Mouse (Mus musculus) ES-E14 (cell line): Measurements from ENCODE around the gene Hoxc10. TPM values are rescaled to one million over a fixed set of nuclear protein-coding genes. Genes with fewer than 3 reads are reported as not detected.

Source experiments
- DNase-seq: peaks from one replicate; pipeline ENCODE4 v3.0.0-alpha.2; 2013; ENCODE audit warnings: low read depth, low spot score
- H3K27ac ChIP-seq: 2 replicates; pipeline ENCODE4 v1.5.1; 2012; ENCODE audit warnings: low read depth, mild to moderate bottlenecking, low read length, moderate library complexity, mixed read lengths; ENCODE audit not compliant: poor library complexity, insufficient read depth, severe bottlenecking
- H3K36me3 ChIP-seq: 2 replicates; pipeline ENCODE4 v1.6.1; 2012; ENCODE audit warnings: mild to moderate bottlenecking, low read length, moderate library complexity, mixed read lengths; ENCODE audit not compliant: control insufficient read depth, poor library complexity, insufficient read depth, severe bottlenecking
- H3K4me1 ChIP-seq, 2 experiments: fragments of 150-350 bp in 1 of 2; sonication (generic) in 1 of 2; 2 replicates each; pipeline ENCODE4 v1.6.1; 2012; ENCODE audit warnings: low read length in 2 of 2, mild to moderate bottlenecking in 1 of 2, mixed read lengths in 1 of 2; ENCODE audit not compliant: control insufficient read depth in 2 of 2, insufficient read depth in 2 of 2, poor library complexity in 1 of 2
- H3K4me3 ChIP-seq, 2 experiments: fragments of 150-350 bp in 1 of 2; sonication (generic) in 1 of 2; 2 replicates each; pipeline ENCODE4 v1.5.1; 2012; ENCODE audit warnings: low read length in 2 of 2, low read depth in 1 of 2, mild to moderate bottlenecking in 1 of 2, mixed read lengths in 1 of 2; ENCODE audit not compliant: insufficient read depth in 1 of 2, poor library complexity in 1 of 2, severe bottlenecking in 1 of 2
- H3K9ac ChIP-seq: 2 replicates; pipeline ENCODE4 v1.6.1; 2012; ENCODE audit warnings: low read depth, mild to moderate bottlenecking, low read length, mixed read lengths; ENCODE audit not compliant: poor library complexity, insufficient read depth, severe bottlenecking
- H3K9me3 ChIP-seq: fragments of 150-350 bp; sonication (generic); 2 replicates; pipeline ENCODE4 v1.6.1; 2012; ENCODE audit warnings: low read depth, mild to moderate bottlenecking, low read length; ENCODE audit not compliant: control insufficient read depth, insufficient read depth
- CHD2 ChIP-seq: IDR thresholded peaks from 2 replicates; pipeline ENCODE4 v1.6.1; 2014; ENCODE audit warnings: mild to moderate bottlenecking, low read depth, low read length, inconsistent platforms
- HCFC1 ChIP-seq: IDR thresholded peaks from 2 replicates; pipeline ENCODE4 v1.6.1; 2012; ENCODE audit warnings: low read length, inconsistent platforms, borderline replicate concordance; ENCODE audit not compliant: insufficient read depth
- MAFK ChIP-seq: IDR thresholded peaks from 2 replicates; pipeline ENCODE4 v1.6.1; 2014; ENCODE audit warnings: mild to moderate bottlenecking, low read depth, low read length, inconsistent platforms; ENCODE audit not compliant: insufficient read depth
- ZC3H11A ChIP-seq: IDR thresholded peaks from 2 replicates; pipeline ENCODE4 v1.6.1; 2012; ENCODE audit warnings: low read depth, mild to moderate bottlenecking, inconsistent platforms, low read length, borderline replicate concordance
- ZNF384 ChIP-seq: IDR thresholded peaks from 2 replicates; pipeline ENCODE4 v1.6.1; 2012; ENCODE audit warnings: low read depth, low read length, inconsistent platforms
- in situ Hi-C, 2 experiments: fragments of 600-800 bp; cut with MboI; formaldehyde crosslinking; loops; one replicate each; pipeline ENCODE4 v1.15.1; 2025; ENCODE audit warnings: low sequenced_read_pairs in 2 of 2, inconsistent platforms in 1 of 2; ENCODE audit not compliant: unreplicated experiment in 2 of 2
- total RNA-seq: library from RNA; depleted of rRNA; stranded (reverse); fragments of 300-350 nt; gene quantifications from 2 replicates; pipeline ENCODE4 v1.2.3, GENCODE M21; 2012

Hoxc10 gene
- total RNA-seq, 1 experiment: 0.58 TPM

GRCm38 (mm10) chr15:102936279-102936972 is 30.2 kb upstream of the Hoxc10 start, which contains the start of gene Hoxc12:
Gene Hoxc12 (plus strand): TSS chr15:102936757.
- Histone ChIP-seq H3K4me3 (peak within 1 kb of the TSS; percentile 31 to 41), H3K9ac (no peak within 1 kb of the TSS), H3K36me3 (no peaks in the 10 kb centered on the region), H3K4me1 (peaks cover 1 to 12% of the 10 kb centered on the region in 2 experiments; a peak in 1 of 4 replicates), H3K9me3 (no peaks in the 10 kb centered on the region), H3K27ac (no peak within 1 kb of the TSS)
- DNase-seq: no peak
- in situ Hi-C loops: loop anchor here in 1 of 2 experiments (25.0 kb wide), 1 partner anchor 924 kb away; the partner anchor contains the start of gene Krt8
- TF ChIP-seq ZNF384 (peak; percentile 91), CHD2 (no peak)

DNA sequence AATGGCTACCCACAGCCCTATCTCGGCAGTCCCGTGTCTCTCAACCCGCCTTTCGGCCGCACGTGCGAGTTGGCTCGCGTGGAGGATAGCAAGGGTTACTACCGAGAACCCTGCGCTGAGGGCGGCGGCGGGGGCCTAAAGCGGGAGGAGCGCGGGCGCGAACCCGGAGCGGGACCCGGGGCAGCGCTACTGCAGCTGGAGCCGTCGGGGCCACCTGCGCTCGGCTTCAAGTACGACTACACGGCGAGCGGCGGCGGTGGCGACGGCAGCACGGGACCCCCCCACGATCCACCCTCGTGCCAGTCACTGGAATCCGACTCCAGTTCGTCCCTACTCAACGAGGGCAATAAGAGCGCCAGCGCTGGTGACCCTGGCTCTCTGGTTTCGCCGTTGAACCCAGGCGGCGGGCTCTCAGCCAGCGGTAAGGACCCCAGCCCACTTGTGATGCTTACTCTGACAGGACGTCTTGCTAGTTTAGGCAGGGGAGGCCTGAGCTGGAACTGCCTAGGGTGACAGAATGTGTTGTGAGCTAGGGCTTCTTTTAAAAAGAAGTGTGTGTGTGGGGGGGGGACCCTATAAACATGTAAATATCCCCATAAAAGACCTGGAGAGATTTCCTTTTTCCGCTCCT is 29.4 kb upstream of the Hoxc10 start:
- peak overlapping the region; percentile 31 to 41 for H3K4me3 ChIP-seq
- TF ChIP-seq CHD2: no peak
- TF ChIP-seq ZC3H11A: no peak
- no peak for TF ChIP-seq MAFK
- TF ChIP-seq HCFC1: no peak
- no peak for TF ChIP-seq ZNF384
- H3K4me1 ChIP-seq: peaks cover 1 to 9% of the 10 kb centered on the region in 2 experiments; a peak in 1 of 4 replicates
- no peak for DNase-seq
- no peaks in the 10 kb centered on the region for H3K9me3 ChIP-seq
- no peaks in the 10 kb centered on the region for H3K36me3 ChIP-seq
- in situ Hi-C loops: loop anchor here in 1 of 2 experiments (25.0 kb wide), 1 partner anchor 925 kb away; the partner anchor contains the start of gene Krt8
- H3K9ac ChIP-seq: no peak overlapping the region
- H3K27ac ChIP-seq: no peak overlapping the region

GRCm38 (mm10) chr15:102939256-102940155 is 27.1 kb upstream of the Hoxc10 start:
- peaks cover 0 to 4% of the 10 kb centered on the region in 2 experiments; a peak in 1 of 4 replicates for H3K4me1 ChIP-seq
- peak overlapping the region; percentile 19 to 23; a peak in 2 of 4 replicates for H3K4me3 ChIP-seq
- H3K9ac ChIP-seq: no peak overlapping the region
- in situ Hi-C loops: loop anchor here in 1 of 2 experiments (25.0 kb wide), 1 partner anchor 927 kb away; the partner anchor contains the start of gene Krt8
- no peaks in the 10 kb centered on the region for H3K36me3 ChIP-seq
- no peaks in the 10 kb centered on the region for H3K9me3 ChIP-seq
- TF ChIP-seq ZNF384 (no peak), MAFK (no peak), CHD2 (no peak), HCFC1 (no peak; the same call in 1 of the 2 replicates), ZC3H11A (no peak)
- no peak for DNase-seq
- H3K27ac ChIP-seq: no peak overlapping the region

- H3K9ac ChIP-seq: no peak overlapping the region
- H3K27ac ChIP-seq: no peak overlapping the region
- H3K36me3 ChIP-seq: no peaks in the 10 kb centered on the region
- peak overlapping the region; percentile 25 to 52; a peak in 3 of 4 replicates for H3K4me3 ChIP-seq
- DNase-seq: no peak
- no peaks in the 10 kb centered on the region for H3K9me3 ChIP-seq
- in situ Hi-C loops: loop anchor here in 1 of 2 experiments (25.0 kb wide), 1 partner anchor 931 kb away; the partner anchor contains the start of gene Krt8
- peaks cover 0 to 4% of the 10 kb centered on the region in 2 experiments; a peak in 2 of 4 replicates for H3K4me1 ChIP-seq
- TF ChIP-seq ZNF384 (no peak), MAFK (no peak), HCFC1 (no peak), CHD2 (no peak), ZC3H11A (no peak)
These were observed 23.7 kb upstream of the Hoxc10 start for GRCm38 (mm10) chr15:102942739-102943467.
